Mouse (Mus musculus): ENCODE measurements around the gene Pdia6.

- TF ChIP-seq CTCF (IDR thresholded peaks at IDR 0.05; ENCODE audit: borderline replicate concordance, extremely low read depth, insufficient read depth, insufficient read length) (no peak), POLR2A (IDR thresholded peaks at IDR 0.05; ENCODE audit: borderline replicate concordance, extremely low read depth, insufficient read depth, insufficient read length, poor library complexity, severe bottlenecking) (no peak)
These were observed 38.4 kb upstream of the Pdia6 start for GRCm38 (mm10) chr12:17227903-17228302.
